Comparison of ENCODE assay signal across 8 mouse cellular contexts in the genomic region with DNA sequence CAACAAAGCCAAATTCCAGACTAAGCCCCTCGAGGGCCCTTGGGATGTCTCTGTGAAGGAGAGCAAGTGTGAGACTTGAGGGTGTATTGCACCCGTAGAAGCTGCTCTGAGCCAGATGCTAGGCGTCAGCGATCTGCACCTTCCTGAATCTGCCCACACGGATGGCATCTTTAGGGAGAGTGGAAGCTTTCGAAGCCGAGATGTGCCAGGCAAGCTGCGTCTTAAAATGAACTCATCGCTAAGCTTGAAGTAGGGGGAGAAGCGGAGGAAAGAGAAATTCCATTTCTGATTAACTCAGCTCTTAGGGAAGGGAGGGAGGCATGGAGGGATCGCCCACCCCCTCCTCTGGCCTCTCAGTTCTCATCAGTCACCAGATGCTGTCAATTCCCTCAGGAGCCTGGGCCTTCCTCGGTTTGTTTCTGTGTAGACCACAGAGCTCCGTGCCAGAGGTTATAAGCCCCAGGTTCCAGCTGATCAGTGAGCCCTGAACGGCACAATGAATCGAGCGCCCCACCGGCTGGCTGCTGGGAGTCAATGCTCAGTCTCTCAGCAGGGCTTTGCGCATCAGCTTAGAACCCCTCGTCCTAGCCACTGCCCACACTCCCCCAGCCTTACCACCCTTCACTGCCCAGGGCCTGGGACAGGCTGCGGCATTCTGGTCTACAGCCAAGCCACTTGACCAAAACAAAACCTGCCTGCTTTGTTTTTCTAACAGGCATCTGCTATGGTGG.
DNase-seq lines count a peak whose midpoint lies in the region; ATAC-seq and TF ChIP-seq lines count a peak whose summit lies in the region.

No protein-coding gene starts in this region.

- H3K4me1 ChIP-seq in liver, embryonic 14.5 days (replicated peaks; ENCODE audit: control insufficient read depth in 2 of 2, insufficient read depth in 2 of 2, low read length in 1 of 2): no peaks in the 10 kb centered on the region
- H3K4me1 ChIP-seq in forebrain, embryonic 12.5 days: peaks cover 27% of the 10 kb centered on the region
- peaks cover 24% of the 10 kb centered on the region for H3K4me1 ChIP-seq in hindbrain, embryonic 12.5 days
- peaks cover 43% of the 10 kb centered on the region for H3K4me1 ChIP-seq in midbrain, embryonic 13.5 days (replicated peaks)

- H3K27ac ChIP-seq in liver, embryonic 14.5 days: no peak overlapping the region
- H3K27ac ChIP-seq in forebrain, embryonic 12.5 days: peak overlapping the region; percentile 31; the same call in 1 of the 2 replicates
- peak overlapping the region; percentile 81 for H3K27ac ChIP-seq in hindbrain, embryonic 12.5 days
- peak overlapping the region; percentile 55 for H3K27ac ChIP-seq in midbrain, embryonic 13.5 days

- H3K27me3 ChIP-seq in liver, embryonic 14.5 days (ENCODE audit: control insufficient read depth, insufficient read depth, low read length): peaks cover 3% of the 10 kb centered on the region
- H3K27me3 ChIP-seq in forebrain, embryonic 12.5 days: peaks cover 34% of the 10 kb centered on the region
- H3K27me3 ChIP-seq in hindbrain, embryonic 12.5 days: peaks cover 11% of the 10 kb centered on the region; the same call in 1 of the 2 replicates
- H3K27me3 ChIP-seq in midbrain, embryonic 13.5 days: peaks cover 11% of the 10 kb centered on the region

- DNase-seq in liver, embryonic 14.5 days (ENCODE audit: low read depth in 3 of 3, low spot score in 3 of 3): no peak
- no peak for DNase-seq in liver
- peak; percentile 37 to 52 for DNase-seq in layer of hippocampus, postnatal 14 days (ENCODE audit: low spot score in 2 of 2)
- DNase-seq in telencephalon, adult 2 months (ENCODE audit: low read depth, low spot score): peak; percentile 94
- no peak for DNase-seq in thymus, postnatal 14 days

- H3K36me3 ChIP-seq in liver, embryonic 14.5 days (replicated peaks; ENCODE audit: control insufficient read depth, insufficient read depth, low read depth): no peaks in the 10 kb centered on the region
- no peaks in the 10 kb centered on the region for H3K36me3 ChIP-seq in forebrain, embryonic 12.5 days (replicated peaks)
- no peaks in the 10 kb centered on the region for H3K36me3 ChIP-seq in hindbrain, embryonic 12.5 days
- H3K36me3 ChIP-seq in midbrain, embryonic 13.5 days: no peaks in the 10 kb centered on the region

- no peak for ATAC-seq in liver, embryonic 14.5 days (ENCODE audit: insufficient read depth)
- ATAC-seq in forebrain, embryonic 12.5 days (ENCODE audit: low FRiP score): peak; percentile 44; the same call in 1 of the 2 replicates
- ATAC-seq in hindbrain, embryonic 12.5 days (ENCODE audit: low FRiP score): peak; percentile 84
- ATAC-seq in midbrain, embryonic 13.5 days: peak; percentile 83

- TF ChIP-seq CTCF in liver, embryonic 14.5 days (IDR thresholded peaks at IDR 0.05; ENCODE audit: low read depth): 0 out of 2 replicates have a peak, but pooled peaks have one; percentile 4

- 37% methylated on average over 20 of the region's 20 CpGs for WGBS in liver, embryonic 14.5 days (ENCODE audit: insufficient replicate concordance)
- WGBS in forebrain, embryonic 12.5 days: 21% methylated on average over 20 of the region's 20 CpGs
- 13% methylated on average over 20 of the region's 20 CpGs for WGBS in hindbrain, embryonic 12.5 days
- WGBS in midbrain, embryonic 13.5 days: 10% methylated on average over 20 of the region's 20 CpGs

- TF ChIP-seq EP300 in liver, embryonic 14.5 days (IDR thresholded peaks at IDR 0.05; ENCODE audit: low read depth): no peak

- H3K9ac ChIP-seq in liver, embryonic 14.5 days (replicated peaks): no peak overlapping the region
- H3K9ac ChIP-seq in forebrain, embryonic 12.5 days: peak overlapping the region; percentile 44
- peak overlapping the region; percentile 27; the same call in 1 of the 2 replicates for H3K9ac ChIP-seq in hindbrain, embryonic 12.5 days
- H3K9ac ChIP-seq in midbrain, embryonic 13.5 days (replicated peaks): peak overlapping the region; percentile 52

- no peaks in the 10 kb centered on the region for H3K9me3 ChIP-seq in liver, embryonic 14.5 days (ENCODE audit: control insufficient read depth, low read length)
- H3K9me3 ChIP-seq in forebrain, embryonic 12.5 days: no peaks in the 10 kb centered on the region
- H3K9me3 ChIP-seq in hindbrain, embryonic 12.5 days (replicated peaks): no peaks in the 10 kb centered on the region
- H3K9me3 ChIP-seq in midbrain, embryonic 13.5 days: no peaks in the 10 kb centered on the region

- H3K4me2 ChIP-seq in liver, embryonic 14.5 days (ENCODE audit: low read depth): no peak overlapping the region
- peak overlapping the region; percentile 26 for H3K4me2 ChIP-seq in forebrain, embryonic 12.5 days
- peak overlapping the region; percentile 36 for H3K4me2 ChIP-seq in hindbrain, embryonic 12.5 days (replicated peaks)
- H3K4me2 ChIP-seq in midbrain, embryonic 13.5 days (replicated peaks): peak overlapping the region; percentile 26

- no peak overlapping the region for H3K4me3 ChIP-seq in liver, embryonic 14.5 days (ENCODE audit: insufficient read depth in 1 of 2, low read depth in 2 of 2, low read length in 2 of 2)
- no peak overlapping the region for H3K4me3 ChIP-seq in forebrain, embryonic 12.5 days (replicated peaks)
- H3K4me3 ChIP-seq in hindbrain, embryonic 12.5 days: no peak overlapping the region
- no peak overlapping the region for H3K4me3 ChIP-seq in midbrain, embryonic 13.5 days (replicated peaks)

Comparison
In these comparisons a context has a peak if more than half of its experiments do, and no peak if none do; other contexts are left out.
1. DNase-seq: peak in layer of hippocampus, postnatal 14 days (2 of 2) and telencephalon, adult 2 months (single experiment); none in liver, embryonic 14.5 days (0 of 3), liver (single experiment) and thymus, postnatal 14 days (single experiment).